Mouse (Mus musculus) midbrain, embryonic 10.5 days (tissue): Measurements from ENCODE around the gene Myh3. TPM values are rescaled to one million over a fixed set of nuclear protein-coding genes. Genes with fewer than 3 reads are reported as not detected.
"Not testable (repeated sequence)": the region's sequence is repeated elsewhere in the genome, so short reads cannot be mapped to it uniquely, and the experiment has no call there.

Experiments used
- DNase-seq: peaks from one replicate; pipeline ENCODE4 v3.0.0-alpha.2; 2017; ENCODE audit warnings: low spot score
- H3K27ac ChIP-seq: fragments of 300-500 bp; sonication (generic); replicated peaks from 2 replicates; pipeline ENCODE4 v1.5.1; 2016; ENCODE audit warnings: mild to moderate bottlenecking
- H3K27me3 ChIP-seq: fragments of 300-500 bp; sonication (generic); 2 replicates; pipeline ENCODE4 v1.6.1; 2016; ENCODE audit warnings: low read depth, mild to moderate bottlenecking; ENCODE audit not compliant: poor library complexity, severe bottlenecking
- H3K36me3 ChIP-seq: fragments of 300-500 bp; sonication (generic); 2 replicates; pipeline ENCODE4 v1.6.1; 2016; ENCODE audit warnings: mild to moderate bottlenecking, moderate library complexity
- H3K4me1 ChIP-seq: fragments of 300-500 bp; sonication (generic); 2 replicates; pipeline ENCODE4 v1.6.1; 2016
- H3K4me3 ChIP-seq: fragments of 300-500 bp; sonication (generic); 2 replicates; pipeline ENCODE4 v1.5.1; 2016; ENCODE audit warnings: mild to moderate bottlenecking, moderate library complexity
- H3K9me3 ChIP-seq: fragments of 300-500 bp; sonication (generic); replicated peaks from 2 replicates; pipeline ENCODE4 v1.6.1; 2016; ENCODE audit warnings: mild to moderate bottlenecking
- WGBS: fragments of 180-500 bp; shearing (Covaris S2); methylation state at CpG from one replicate; pipeline ENCODE4 v1.1.7; 2016; 5-methylcytosine and 5-hydroxymethylcytosine counted together
- polyA plus RNA-seq: library from polyadenylated mRNA; unstranded; fragments of >200 nt; fragmentation: Nextera tagmentation; extraction: Ambion mirVana; gene quantifications from 2 replicates; pipeline ENCODE4 v1.2.1, GENCODE M21; 2016

The Myh3 gene
- polyA plus RNA-seq, 1 experiment from 2014 or later = 0.11 TPM

GRCm38 (mm10) chr11:67080168-67080567, 2.1 kb downstream of the Myh3 start:
- peak overlapping the region; percentile 60 for H3K27ac ChIP-seq
- 4% methylated on average over 3 of the region's 3 CpGs for WGBS
- no peaks in the 10 kb centered on the region for H3K36me3 ChIP-seq
- peaks cover 37% of the 10 kb centered on the region for H3K4me1 ChIP-seq
- peak; percentile 73 for DNase-seq
- no peak overlapping the region for H3K4me3 ChIP-seq
- no peaks in the 10 kb centered on the region for H3K9me3 ChIP-seq
- H3K27me3 ChIP-seq = peaks cover 33% of the 10 kb centered on the region

GRCm38 (mm10) chr11:67081125-67081649, 3.1 kb downstream of the Myh3 start:
- DNase-seq = peak; percentile 82
- Histone ChIP-seq H3K4me1 (peaks cover 37% of the 10 kb centered on the region), H3K27me3 (peaks cover 39% of the 10 kb centered on the region), H3K27ac (peak overlapping the region; percentile 60; the same call in 1 of the 2 replicates), H3K4me3 (peak overlapping the region; percentile 23; the same call in 1 of the 2 replicates), H3K36me3 (no peaks in the 10 kb centered on the region), H3K9me3 (no peaks in the 10 kb centered on the region)
- WGBS = 7% methylated on average over 11 of the region's 11 CpGs

GRCm38 (mm10) chr11:67082188-67082587, 4.1 kb downstream of the Myh3 start:
- Histone ChIP-seq H3K9me3 (no peaks in the 10 kb centered on the region), H3K27me3 (peaks cover 48% of the 10 kb centered on the region), H3K27ac (no peak overlapping the region), H3K4me3 (no peak overlapping the region), H3K36me3 (no peaks in the 10 kb centered on the region), H3K4me1 (peaks cover 37% of the 10 kb centered on the region)
- DNase-seq = no peak
- WGBS = 89% methylated on average over 7 of the region's 7 CpGs

- no peak overlapping the region for H3K4me3 ChIP-seq
- H3K36me3 ChIP-seq = no peaks in the 10 kb centered on the region
- 92% methylated on average over 13 of the region's 13 CpGs for WGBS
- H3K27me3 ChIP-seq = peaks cover 49% of the 10 kb centered on the region
- no peak for DNase-seq
- no peaks in the 10 kb centered on the region for H3K9me3 ChIP-seq
- no peak overlapping the region for H3K27ac ChIP-seq
- peaks cover 37% of the 10 kb centered on the region for H3K4me1 ChIP-seq
Measured at GRCm38 (mm10) chr11:67082793-67083192, 4.7 kb downstream of the Myh3 start.

DNA sequence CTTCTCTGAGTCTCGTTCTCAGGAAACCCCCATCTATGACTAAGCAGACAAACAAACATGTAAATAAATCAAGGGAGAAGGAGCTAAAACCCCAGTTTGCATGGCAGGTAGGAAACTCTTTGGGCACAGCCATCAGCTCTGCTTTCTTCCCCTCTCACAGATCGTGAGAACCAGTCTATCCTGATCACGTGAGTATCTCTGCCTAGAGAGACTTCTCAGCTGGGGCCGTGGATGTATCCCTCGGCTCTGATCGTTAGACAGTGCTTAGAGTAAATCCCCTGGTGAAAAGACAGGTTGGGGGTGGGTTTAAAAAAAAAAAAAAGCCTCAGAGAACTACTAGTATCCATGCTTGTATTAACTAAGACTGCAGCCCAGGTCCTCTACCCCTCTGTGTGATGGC, 5.1 kb downstream of the Myh3 start:
- peaks cover 49% of the 10 kb centered on the region for H3K27me3 ChIP-seq
- WGBS = 77% methylated on average over 6 of the region's 6 CpGs
- no peak for DNase-seq
- no peaks in the 10 kb centered on the region for H3K36me3 ChIP-seq
- H3K4me1 ChIP-seq = peaks cover 37% of the 10 kb centered on the region
- H3K4me3 ChIP-seq = no peak overlapping the region
- H3K27ac ChIP-seq = no peak overlapping the region
- H3K9me3 ChIP-seq = no peaks in the 10 kb centered on the region

DNA sequence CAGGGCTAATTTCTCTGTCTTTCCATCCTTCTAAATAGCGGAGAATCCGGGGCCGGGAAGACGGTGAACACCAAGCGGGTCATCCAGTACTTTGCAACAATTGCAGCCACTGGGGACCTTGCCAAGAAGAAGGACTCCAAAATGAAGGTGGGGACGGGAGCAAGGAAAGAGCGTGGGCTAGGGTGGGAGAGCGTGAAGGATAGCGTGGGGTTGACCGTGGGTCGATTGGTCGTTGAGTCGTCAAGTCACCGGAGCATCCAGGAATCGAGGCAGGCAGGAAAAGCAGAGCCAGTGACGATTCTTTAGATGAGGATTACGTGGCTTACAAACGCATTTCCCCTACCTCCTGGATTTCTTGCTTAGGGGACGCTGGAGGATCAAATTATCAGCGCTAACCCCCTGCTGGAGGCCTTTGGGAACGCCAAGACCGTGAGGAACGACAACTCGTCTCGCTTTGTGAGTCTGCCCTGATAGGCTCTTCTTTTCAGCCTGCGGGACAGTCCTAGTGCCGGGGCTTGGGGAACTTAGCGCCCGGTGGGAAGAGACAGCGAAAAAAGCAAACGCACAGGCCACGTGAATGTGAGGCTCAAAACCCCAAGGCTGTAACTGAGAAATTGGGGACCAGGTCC, 5.7 kb downstream of the Myh3 start:
- WGBS = 42% methylated on average over 32 of the region's 32 CpGs
- H3K4me1 ChIP-seq = peaks cover 36% of the 10 kb centered on the region
- H3K36me3 ChIP-seq = no peaks in the 10 kb centered on the region
- H3K27ac ChIP-seq = no peak overlapping the region
- no peaks in the 10 kb centered on the region for H3K9me3 ChIP-seq
- peaks cover 49% of the 10 kb centered on the region for H3K27me3 ChIP-seq
- no peak for DNase-seq
- H3K4me3 ChIP-seq = no peak overlapping the region

- Histone ChIP-seq H3K27ac (no peak overlapping the region), H3K27me3 (peaks cover 49% of the 10 kb centered on the region), H3K4me3 (no peak overlapping the region), H3K9me3 (no peaks in the 10 kb centered on the region), H3K4me1 (peaks cover 19% of the 10 kb centered on the region), H3K36me3 (no peaks in the 10 kb centered on the region)
- peak; percentile 73 for DNase-seq
- 4% methylated on average over 6 of the region's 6 CpGs for WGBS
Measured at GRCm38 (mm10) chr11:67085489-67085888, 7.4 kb downstream of the Myh3 start.

DNA sequence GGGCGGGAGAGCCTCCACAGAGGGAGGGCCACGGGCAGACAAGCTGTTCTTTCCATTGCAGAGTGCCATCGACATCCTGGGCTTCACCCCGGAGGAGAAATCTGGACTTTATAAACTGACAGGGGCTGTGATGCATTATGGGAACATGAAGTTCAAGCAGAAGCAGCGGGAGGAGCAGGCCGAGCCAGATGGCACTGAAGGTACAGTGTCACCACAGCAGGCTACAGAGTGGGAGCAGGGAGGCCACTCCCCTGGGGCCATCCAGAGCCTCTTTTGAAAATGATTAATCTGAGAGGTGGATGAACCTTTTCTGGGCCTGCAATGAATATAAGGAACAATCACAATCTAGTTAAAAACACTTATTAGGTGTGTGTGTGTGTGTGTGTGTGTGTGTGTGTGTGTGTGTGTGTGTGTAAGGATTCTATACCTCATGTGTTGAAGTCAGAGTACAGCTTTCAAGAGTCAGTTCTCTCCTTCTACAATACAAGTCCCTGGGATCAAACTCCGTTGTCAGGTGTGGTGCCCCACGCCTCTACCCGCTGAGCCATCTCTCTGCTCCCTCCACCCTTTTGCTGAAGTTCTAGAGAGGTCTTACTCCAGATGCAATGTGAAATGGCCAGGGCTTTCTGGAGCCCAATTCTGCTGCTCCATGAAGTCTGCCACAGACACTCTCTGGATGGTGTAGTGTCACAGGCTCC, 8.5 kb downstream of the Myh3 start:
- Histone ChIP-seq H3K4me3 (no peak overlapping the region), H3K27me3 (peaks cover 49% of the 10 kb centered on the region), H3K9me3 (no peaks in the 10 kb centered on the region), H3K4me1 (peaks cover 8% of the 10 kb centered on the region), H3K27ac (no peak overlapping the region), H3K36me3 (no peaks in the 10 kb centered on the region)
- 69% methylated on average over 9 of the region's 9 CpGs for WGBS
- no peak for DNase-seq

DNA sequence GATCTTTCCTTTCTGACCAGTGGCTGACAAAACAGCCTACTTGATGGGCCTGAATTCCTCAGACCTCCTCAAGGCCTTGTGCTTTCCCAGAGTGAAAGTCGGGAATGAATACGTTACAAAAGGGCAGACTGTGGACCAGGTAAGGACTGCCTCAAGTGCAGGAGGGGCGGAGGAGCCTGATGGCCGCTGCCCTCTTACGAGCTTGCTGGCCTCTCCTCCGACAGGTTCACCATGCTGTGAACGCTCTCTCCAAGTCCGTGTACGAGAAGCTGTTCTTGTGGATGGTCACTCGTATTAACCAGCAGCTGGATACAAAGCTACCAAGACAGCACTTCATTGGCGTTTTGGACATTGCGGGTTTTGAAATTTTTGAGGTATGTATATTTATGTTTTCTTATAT, 9.1 kb downstream of the Myh3 start:
- WGBS = 88% methylated on average over 12 of the region's 12 CpGs
- peaks cover 46% of the 10 kb centered on the region for H3K27me3 ChIP-seq
- no peaks in the 10 kb centered on the region for H3K36me3 ChIP-seq
- H3K27ac ChIP-seq = no peak overlapping the region
- H3K4me1 ChIP-seq = peaks cover 2% of the 10 kb centered on the region; the same call in 1 of the 2 replicates
- H3K4me3 ChIP-seq = no peak overlapping the region
- no peak for DNase-seq
- H3K9me3 ChIP-seq = no peaks in the 10 kb centered on the region

DNA sequence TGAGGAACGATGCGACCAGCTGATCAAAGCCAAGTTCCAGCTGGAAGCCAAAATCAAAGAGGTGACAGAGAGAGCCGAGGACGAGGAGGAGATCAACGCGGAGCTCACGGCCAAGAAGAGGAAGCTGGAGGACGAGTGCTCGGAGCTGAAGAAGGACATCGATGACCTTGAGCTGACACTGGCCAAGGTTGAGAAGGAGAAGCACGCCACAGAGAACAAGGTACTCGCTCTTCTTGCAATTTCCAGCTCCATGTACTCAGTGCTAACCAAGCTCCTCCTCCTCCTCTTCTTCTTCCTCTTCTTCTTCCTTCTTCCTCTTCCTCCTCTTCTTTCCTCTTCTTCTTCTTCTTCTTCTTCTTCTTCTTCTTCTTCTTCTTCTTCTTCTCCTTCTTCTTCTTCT, 14.3 kb downstream of the Myh3 start:
- not testable (repeated sequence) for H3K4me1 ChIP-seq, H3K4me3 ChIP-seq, H3K9me3 ChIP-seq, H3K27me3 ChIP-seq, H3K36me3 ChIP-seq, DNase-seq, H3K27ac ChIP-seq
- WGBS = 94% methylated on average over 12 of the region's 12 CpGs

GRCm38 (mm10) chr11:67093201-67093600, 15.1 kb downstream of the Myh3 start:
- no peak for DNase-seq
- no peak overlapping the region for H3K4me3 ChIP-seq
- no peaks in the 10 kb centered on the region for H3K9me3 ChIP-seq
- H3K27me3 ChIP-seq = peaks cover 6% of the 10 kb centered on the region; the same call in 1 of the 2 replicates
- H3K36me3 ChIP-seq = no peaks in the 10 kb centered on the region
- no peak overlapping the region for H3K27ac ChIP-seq
- no peaks in the 10 kb centered on the region for H3K4me1 ChIP-seq
- WGBS = 87% methylated on average over 9 of the region's 9 CpGs

DNA sequence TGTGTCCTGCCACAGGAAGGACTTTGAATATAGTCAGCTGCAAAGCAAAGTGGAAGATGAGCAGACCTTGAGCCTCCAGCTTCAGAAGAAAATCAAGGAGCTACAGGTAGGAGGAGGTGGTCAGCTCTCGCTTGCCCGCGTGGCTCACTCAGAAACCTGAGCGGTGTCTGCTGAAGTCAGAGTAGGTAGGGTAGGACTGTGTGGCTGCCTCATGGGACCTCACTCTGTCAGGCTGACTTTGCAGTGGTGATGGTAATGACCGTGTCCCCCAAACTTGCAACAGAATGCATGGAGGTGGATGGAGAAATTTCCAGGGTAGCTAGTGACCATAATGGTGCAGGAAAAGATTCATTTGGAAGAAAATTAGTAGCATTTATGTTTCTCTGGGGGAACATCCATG, 15.6 kb downstream of the Myh3 start:
- Histone ChIP-seq H3K27me3 (peaks cover 6% of the 10 kb centered on the region; the same call in 1 of the 2 replicates), H3K36me3 (no peaks in the 10 kb centered on the region), H3K4me3 (no peak overlapping the region), H3K4me1 (no peaks in the 10 kb centered on the region), H3K9me3 (no peaks in the 10 kb centered on the region), H3K27ac (no peak overlapping the region)
- 99% methylated on average over 5 of the region's 5 CpGs for WGBS
- no peak for DNase-seq

DNA sequence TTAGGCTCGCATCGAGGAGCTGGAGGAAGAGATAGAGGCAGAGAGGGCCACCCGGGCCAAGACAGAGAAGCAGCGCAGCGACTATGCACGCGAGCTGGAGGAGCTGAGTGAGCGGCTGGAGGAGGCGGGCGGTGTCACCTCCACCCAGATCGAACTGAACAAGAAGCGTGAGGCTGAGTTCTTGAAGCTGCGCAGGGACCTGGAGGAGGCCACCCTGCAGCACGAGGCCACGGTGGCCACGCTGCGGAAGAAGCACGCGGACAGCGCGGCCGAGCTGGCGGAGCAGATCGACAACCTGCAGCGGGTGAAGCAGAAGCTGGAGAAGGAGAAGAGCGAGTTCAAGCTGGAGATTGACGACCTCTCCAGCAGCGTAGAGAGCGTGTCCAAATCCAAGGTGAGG, 16.4 kb downstream of the Myh3 start:
- WGBS = 78% methylated on average over 29 of the region's 29 CpGs
- Histone ChIP-seq H3K36me3 (no peaks in the 10 kb centered on the region), H3K27ac (no peak overlapping the region), H3K4me1 (no peaks in the 10 kb centered on the region), H3K27me3 (peaks cover 9% of the 10 kb centered on the region), H3K4me3 (no peak overlapping the region), H3K9me3 (no peaks in the 10 kb centered on the region)
- DNase-seq = no peak
